Mouse (Mus musculus) cortical plate, adult 2 months (tissue): ENCODE results near the gene Nck2.

Experiments
- CTCF ChIP-seq: fragments of 200-500 bp; IDR thresholded peaks from 2 replicates; pipeline ENCODE4 v1.5.1; 2011; ENCODE audit warnings: mild to moderate bottlenecking, control low read depth, low read length; ENCODE audit not compliant: insufficient read depth; ENCODE audit errors: extremely low read depth
- POLR2A ChIP-seq: fragments of 200-500 bp; IDR thresholded peaks from 2 replicates; pipeline ENCODE4 v1.6.1; 2011; ENCODE audit warnings: mild to moderate bottlenecking, low read length, control low read depth; ENCODE audit not compliant: insufficient read depth; ENCODE audit errors: extremely low read depth

DNA sequence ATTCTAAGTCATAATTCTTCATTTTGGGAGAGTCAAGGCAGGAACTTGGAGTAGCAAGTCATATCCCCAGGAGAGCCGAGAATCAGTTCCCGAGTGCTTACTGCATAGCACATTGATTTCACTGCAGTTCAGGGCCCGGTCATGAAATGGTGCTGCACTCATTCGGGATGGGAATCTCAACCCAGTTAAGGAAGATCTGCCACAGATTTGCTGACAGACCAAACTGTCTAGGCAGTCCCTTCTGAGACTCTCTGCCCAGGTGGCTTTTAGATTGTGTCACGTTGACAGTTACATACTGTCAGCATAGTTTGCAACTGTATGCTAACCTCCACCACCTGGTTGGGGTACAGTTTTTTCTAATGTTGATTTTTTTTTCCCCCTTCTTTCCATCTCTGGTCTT is 16.1 kb downstream of the Nck2 start:
- TF ChIP-seq POLR2A (no peak), CTCF (no peak)
